Mouse (Mus musculus) lung, postnatal 25 days (tissue): ENCODE data around the gene Gstm5.
"Not testable (repeated sequence)": the region's sequence is repeated elsewhere in the genome, so short reads cannot be mapped to it uniquely, and the experiment has no call there.

Experiments used
- DNase-seq: peaks from one replicate; pipeline ENCODE4 v3.0.0; 2022; ENCODE audit warnings: low spot score

The Gstm5 gene

DNA sequence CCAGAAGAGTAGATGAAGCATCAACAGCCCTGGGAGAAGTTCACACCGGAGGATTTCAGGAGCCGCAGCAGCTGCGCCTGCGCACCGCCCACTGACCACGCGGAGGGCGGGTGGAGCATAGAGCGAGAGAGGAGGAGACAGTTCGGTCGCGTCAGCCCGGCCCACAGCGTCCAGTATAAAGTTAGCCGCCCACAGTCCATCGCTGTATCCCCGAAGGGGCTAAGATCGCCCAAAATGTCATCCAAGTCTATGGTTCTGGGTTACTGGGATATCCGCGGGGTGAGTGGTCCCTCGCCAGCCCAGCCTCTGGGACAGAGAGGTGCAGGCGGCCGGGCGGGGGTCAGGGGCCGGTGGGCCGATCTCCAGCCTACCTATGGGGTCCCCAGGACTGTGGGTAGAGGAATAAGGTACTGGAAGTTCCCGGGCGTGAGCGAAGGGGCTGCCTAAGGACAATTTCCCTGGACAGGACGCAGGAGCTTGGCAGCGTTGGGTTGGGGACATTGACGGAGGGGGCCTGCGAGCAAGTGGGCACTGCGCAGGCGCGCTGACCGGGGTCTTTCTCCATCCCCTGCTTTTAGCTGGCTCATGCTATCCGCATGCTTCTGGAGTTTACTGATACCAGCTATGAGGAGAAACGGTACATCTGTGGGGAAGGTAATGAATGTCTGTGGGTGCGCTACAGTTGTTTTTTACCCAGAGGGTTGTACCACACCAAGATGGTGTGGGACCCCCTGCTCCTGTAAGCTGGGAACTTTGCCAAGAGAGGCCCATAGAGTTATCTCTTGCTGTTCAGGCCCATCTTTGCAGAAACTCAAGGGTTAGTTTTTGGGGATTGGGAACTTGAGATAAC, at the start of gene Gstm5:
TSS of gene Gstm5 (plus strand) at position 102 of the 850 bp plus-strand sequence.
- DNase-seq: peak; percentile 74

DNA sequence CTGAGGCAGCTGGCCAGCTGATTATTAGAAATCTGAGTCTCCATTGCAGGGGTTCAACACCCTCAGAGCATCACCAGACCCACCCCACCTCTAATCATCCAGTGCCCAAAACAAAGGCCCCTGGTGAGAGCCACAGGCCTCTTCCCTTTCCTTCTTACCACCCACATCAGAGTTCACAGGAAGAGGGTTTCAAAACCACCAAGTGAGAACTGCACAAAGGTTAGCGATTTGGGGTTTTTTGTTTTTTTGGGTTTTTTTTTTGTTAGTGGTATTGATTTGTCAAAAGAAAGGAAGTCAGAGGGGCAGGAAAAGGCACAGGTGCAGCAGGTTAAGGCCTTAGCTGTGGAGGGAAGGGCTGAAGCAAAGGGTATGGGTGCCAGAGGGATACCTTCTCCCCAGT, 49.4 kb upstream of the Gstm5 start:
- no peak for DNase-seq

DNA sequence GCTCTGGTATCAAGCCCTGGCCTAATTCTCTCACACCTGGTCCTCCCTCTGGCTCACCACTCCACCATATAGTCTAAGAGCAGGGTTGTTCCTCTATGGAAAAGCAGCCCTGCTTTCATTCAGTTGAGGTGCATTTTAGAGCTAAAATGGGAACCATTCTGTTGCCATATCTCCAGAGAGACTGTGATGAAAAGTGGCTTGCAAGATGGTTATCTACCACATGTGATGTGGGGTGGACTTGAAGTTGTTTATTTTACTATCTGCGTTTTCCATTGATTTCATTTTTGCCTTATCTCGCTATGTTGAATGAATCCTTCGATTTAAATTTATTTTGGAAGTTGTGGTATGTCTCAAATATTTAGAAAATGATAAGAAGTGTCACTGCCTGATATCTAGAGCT, 48.8 kb upstream of the Gstm5 start:
- no peak for DNase-seq

DNA sequence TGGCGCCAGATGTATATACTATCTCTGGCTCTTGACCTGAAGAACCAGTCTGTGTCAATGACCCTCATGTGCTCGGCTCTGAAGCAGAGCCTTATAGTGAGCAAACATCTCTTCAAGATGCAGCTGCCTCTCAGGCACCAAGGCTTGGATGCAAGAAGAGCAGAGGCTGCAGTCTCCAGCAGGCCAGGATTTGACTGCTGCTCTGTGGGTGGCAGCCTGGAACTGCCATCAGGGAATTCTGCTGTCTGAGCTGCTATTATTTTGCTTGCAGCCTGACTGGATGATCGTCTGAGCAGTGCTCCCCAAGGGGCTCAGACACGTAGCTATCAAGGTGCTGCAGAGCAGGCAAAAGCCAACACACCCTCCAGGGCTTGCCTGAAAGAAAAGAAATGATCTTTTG, 47.5 kb upstream of the Gstm5 start:
- DNase-seq: no peak

DNA sequence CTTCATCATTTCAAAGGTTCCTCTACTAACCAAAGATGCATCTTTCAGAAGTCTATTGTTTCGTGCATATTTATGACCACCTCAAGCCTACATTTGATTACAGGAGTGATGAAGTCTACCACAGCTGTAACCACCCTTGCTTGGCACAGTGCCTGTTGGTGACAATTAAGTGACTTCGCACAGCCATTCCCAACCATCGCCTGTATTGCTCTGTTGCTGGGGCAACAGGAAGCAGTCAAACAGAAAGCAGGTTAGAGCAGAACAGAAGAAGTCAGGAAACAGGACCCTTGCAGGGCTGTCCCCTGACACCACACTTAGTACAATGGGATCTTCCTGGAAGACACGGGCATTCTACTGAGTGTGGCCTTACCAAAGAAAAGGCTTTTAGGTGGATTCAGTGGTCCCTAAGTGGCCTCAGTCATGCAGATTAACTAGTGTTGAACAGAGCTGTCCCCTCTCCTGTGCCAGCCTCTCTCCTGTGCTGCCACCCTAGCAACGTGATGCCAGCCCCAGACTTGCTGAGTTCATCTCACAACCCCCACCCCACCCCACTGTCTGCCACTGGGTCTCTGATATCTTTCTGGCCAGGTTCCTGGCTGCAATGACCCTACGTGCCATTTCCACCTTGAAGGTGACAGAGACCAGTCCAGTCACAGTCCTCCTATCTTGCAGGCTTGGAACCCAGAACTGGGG, 46.5 kb upstream of the Gstm5 start:
- DNase-seq: no peak

DNA sequence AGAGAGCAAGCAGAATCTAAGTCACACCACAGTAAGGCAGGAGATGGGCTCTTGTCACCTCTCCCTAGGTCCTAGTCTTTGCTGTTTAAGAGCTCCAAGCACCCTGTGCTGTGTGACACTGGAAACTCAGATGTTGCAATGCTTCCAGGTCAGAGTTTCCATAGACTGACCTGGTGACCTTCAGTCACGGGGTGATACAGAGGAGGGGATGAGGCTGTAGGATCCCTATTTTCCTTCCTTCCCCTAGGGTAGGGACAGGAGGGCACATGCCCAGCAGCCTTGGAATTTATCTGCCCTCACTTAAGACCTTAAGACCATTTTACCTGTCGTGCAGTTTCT, 46.0 kb upstream of the Gstm5 start:
- no peak for DNase-seq

DNA sequence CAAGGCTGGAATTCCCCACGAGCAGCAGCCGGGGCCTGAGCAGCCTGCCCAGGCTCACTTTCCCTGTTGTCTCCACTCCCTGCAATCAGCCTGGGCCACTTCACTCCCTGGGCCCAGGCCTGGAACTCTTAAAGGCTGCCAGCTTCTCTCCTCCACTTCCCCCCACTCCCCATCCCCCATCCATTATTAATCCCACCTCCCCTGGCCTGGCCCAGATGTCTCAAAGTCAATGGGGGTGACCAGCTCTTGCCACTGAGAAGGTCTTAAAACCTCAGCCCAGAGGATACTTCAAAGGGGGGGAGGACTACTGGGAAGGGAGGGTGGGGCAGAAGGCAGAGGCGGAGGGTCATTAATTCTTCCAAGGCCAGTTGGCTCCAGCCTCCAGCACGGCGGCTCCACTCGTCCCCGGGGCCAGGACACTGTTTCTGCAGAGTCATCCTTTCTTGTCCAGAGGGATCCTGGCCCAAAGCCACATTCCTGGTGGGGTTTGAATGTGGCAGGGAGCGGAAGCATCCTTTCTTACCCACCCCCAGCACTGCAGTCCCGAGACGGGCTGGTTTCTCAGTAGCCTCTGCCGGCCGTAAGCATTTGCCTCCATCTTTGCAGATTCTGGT, 45.1 kb upstream of the Gstm5 start:
- peak; percentile 63 for DNase-seq

DNA sequence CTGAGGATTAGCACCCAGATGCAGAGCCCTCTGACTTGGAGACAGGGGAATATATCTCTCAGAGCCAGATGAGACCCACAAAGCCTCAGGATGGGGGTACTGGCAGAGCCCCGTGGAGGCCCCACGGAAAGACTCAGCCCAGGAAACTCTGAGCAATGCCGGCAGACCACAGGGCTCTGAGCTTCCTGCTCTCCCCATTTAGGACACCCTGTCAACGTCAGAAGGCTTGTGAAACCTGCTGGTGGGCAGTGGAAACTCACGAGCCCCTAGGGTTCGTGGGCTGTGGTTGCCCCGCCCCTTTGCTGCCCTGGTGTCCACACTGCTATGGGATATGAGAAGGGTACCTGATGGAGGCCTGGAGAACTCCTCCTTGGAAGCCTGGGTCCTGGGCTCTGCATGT, 42.8 kb upstream of the Gstm5 start:
- DNase-seq: no peak

DNA sequence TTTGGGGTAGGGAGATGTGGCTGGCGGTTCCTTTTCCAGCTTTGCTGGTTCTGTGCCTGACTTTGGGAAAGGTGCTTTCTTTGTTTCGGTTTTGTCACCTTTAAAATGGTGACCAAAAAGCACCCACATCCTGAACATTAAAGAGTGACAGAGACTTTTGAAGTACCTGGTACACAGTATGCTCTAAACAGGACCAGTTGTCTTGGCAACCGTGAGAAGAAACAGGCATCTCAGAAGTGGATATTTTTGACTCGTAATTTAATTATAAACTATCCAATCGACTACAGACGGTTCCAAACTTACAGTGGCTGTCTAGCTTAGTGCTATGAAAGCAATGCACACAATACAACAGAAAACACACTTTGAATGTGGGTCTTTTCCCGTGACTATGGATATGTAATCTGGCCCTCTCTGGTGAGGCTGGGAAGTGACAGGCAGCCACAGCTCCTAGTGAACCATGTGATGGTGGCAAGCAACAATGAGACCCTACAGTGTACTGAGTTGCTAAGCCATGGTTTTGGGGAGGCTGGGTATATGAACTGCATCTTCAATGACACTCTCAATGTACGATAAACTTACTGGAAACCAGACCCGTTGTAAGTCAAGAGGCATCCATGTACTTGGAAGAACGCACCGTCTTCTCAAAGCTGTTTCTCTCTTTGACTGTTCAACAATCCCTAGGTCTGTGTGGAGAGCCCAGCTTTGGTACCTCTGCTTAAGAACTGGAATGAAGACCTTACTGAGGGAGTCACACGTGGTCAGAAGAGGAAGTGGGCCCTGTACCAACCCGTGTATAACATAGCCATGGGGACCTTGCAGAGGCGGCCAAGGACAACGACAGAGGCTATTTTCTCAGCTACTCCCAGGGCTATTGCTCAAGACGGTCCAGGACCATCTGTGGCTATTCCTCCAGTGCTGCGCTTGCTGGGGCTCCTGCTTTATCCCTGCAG, 42.1 kb upstream of the Gstm5 start:
- DNase-seq: no peak

DNA sequence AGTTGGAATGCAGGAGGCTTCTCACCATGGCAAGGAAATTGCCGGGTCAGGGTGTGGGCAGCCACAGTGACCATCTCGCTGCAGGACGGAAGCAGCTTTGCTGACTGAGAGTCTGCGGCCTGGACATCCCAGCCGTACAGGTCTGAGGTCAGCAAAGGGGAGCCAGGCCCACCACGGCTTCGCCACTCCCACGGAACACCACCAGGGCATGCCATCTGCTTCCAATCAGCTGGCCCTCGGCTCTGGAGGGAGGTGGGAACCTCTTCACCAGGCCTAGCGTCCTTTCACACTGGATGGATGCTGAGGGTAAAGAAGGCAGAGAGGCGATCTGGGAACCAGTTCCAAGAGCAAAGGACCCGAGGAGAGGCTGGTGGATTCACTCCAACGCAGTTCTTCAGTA, 40.3 kb upstream of the Gstm5 start:
- no peak for DNase-seq

DNA sequence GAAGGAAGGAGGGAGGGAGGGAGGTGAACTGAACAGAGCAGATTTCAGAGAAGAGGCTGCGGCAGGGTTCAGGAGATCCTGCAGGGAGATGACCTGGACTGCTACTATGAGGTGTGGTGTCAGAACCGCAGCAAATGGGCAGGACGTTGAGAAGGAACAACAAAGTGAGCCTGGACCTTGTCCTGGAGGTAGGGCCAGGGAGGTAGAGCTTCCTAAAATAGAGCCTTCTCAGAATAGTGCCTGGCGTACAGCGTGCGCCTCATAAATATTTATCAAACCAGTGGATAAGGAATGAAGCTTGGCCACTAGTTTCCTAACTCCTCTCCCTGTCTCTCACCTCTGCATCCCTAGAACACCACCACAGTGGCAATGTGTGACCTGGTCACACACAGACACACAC, 38.0 kb upstream of the Gstm5 start:
- DNase-seq: no peak

DNA sequence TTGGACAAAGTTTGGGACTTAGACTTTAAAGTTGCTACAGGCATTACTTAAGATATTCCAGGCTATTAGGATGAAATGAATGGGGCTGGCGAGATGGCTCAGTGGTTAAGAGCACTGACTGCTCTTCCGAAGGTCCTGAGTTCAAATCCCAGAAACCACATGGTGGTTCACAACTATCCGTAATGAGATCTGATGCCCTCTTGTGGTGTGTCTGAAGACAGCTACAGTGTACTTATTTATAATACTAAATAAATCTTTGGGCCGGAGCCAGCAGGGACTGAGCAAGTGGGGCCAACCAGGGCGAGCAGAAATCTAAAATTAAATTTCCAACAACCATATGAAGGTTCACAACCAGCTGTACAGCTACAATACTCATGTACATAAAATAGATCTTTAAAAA, 34.1 kb upstream of the Gstm5 start:
- not testable (repeated sequence) for DNase-seq

DNA sequence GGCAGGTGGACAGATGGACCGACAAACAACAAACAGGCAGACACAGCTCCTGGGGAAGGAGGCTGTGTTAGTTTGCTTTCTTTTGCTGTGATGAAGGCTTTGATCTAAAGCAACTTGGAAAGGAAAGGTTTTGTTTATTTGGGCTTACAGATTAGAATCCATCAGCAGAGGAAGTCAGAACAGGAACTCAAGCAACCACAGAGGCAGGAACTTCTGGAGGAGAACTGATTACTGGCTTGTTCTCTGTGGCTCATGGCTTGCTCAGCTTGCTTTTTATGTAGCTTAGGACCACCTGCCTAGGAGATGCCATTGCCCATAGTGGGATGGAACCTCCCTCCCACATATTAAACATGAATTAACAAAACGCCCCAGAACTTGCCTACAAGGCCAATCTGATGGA, 33.1 kb upstream of the Gstm5 start:
- DNase-seq: peak; percentile 43

DNA sequence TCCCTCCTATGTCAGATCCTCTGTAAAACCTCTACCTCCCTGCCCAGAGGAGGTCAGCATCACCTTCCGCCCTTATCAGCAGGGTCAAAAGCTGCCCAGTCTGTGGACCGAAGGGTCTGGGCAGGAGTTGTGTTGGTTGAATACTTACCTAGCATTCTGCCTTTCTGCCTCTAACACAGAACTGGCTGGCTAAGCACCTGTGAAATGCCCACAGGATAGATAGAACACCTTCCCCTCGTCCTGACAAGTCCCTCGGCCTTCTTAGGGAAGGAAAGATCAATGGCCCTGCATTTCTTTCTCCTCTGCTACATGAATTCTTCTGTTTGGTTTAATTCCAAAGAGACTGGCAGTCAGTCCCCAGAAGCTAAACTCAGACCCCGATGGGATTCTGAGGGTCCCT, 32.1 kb upstream of the Gstm5 start:
- no peak for DNase-seq

DNA sequence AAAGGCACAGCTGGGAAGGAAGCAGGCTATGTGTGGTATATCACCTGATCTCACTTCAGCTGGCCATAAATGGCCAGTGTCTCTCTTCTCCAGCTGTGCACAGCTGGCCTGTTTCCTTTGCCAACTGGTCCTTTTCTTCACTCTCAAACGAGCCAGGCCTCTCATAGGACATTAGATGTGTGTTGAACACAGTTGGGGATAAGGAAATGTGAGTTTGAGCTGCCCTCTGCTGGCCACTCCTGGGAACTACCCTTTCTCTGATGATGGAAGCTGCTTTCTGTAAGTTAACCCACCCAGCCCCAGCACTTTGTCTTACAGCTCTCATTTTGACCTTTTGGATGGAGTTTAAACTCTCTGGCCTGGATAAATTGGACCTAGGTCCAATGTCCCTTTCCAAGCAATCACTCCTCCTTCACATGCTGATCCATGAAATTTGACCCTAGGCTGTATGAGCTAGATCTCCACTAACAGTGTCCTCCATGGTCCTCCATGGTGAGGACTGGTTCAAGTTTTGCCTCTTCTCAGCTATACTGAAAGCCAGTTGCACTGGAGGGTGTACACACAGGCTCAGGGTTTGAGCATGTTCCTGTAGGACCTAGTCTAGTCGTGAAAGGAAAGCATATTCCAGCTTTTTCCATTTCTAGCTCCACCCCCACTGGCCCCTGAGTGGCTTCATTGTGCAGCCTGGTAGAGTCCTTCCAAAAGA, 31.6 kb upstream of the Gstm5 start:
- DNase-seq: peak; percentile 92

DNA sequence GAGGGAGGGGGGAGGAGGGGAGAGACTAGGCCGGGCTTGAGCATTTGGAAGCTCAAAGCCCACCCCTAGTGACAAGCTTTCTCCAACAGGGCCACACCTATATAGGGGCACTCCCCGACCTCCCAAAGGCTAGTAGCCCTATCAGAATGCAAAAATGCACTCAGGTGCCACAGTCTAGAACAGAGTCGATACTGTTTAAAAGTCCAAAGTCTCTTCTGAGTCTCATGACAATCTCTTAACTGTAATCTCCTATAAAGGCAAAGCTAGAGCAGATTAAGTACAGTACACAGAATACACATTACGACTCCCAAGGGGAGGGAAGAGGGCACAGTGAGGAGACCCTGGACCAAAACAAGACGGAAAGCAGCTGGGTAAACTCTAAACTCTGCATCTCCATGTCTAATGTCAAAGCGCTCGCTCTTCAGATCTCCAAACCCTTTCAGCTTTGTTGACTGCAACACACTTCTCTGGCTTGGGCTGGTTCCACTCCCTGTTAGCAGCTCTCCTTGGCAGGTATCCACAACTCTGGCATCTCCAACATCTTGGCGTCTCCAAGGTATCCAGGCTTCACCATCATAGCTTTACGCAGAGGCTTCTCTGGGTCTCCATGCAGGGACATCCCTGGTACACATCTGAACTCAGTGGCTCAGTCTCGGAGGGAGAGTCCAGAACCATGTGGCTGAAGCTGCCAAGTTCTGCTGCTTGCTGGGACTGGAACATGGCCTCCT, 30.1 kb upstream of the Gstm5 start:
- DNase-seq: no peak

DNA sequence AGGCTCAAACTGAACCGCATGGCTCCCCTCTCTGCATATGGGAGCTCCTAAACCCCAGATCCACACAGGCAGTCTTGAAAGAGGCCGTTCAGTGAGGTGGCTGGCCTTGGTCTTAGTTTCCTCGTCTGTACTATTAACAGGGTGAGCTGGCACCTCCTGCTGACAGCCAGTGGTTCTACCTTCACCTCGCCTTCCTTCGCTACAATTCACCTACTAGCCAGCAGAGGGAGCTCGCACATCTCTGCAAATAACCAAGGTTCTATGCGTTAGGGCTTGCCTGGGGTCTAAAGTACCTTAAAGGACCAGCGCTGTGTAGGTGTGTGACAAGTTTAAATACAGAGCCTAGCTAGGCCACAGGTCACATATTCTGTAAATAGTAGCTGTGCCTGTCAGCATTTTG, 28.5 kb upstream of the Gstm5 start:
- peak; percentile 88 for DNase-seq

DNA sequence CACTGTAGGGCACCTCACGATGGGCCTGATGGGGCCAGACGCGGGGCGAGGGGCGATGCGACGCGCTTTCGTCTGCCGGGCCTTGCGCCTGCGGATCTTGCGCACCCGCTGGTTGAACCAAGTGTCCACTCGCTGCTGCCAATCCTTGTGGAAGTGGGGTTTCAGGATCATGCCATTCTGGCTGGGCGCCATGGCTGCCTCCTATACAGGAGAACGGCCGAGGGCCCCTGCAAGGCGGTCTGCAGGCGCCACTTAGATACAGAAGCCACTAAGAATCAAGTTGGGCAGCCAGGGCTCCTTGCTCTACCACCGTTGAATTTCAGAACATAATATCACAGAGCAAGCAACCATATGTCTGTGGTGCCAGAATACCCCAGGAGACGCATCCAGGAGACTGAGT, 27.2 kb upstream of the Gstm5 start:
- no peak for DNase-seq

DNA sequence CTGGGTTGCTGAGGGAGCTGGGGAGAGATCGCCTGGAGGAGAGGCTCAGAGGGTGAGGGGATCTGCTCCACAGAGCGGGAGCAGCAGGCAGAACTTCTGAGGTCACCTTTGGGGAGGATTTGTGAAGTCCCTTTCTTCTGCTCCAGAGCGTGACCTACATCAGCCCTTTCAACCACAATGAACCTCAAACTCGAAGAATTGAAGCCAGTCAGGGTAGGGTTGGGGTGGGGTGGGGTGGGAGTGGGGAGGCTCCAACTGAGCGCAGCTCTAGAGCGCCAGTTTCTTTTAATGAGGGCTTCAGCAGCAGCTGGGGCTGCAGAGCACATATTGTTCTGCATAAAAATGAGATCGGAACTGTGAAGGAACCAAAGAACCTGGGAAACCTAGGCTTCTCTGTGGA, 26.5 kb upstream of the Gstm5 start:
- DNase-seq: no peak

DNA sequence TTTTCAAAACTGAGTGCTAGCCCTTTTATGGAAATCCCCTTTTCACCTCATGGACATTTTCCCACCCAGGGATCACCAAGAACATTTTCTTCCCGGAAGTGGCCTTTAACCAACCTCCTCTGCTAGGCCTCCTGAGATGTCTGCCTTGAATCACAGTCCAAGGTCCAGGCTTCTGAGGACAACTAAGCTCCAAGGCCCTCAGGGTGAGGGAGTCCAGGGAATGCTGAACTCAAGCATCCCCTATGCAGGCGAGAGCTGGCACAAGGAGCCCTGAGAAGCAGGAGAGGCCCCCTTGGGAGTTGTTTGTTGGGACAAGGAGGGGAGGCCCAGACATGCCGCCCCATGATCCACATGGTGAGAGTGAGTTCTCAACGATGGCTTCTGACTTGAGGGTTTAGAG, 25.7 kb upstream of the Gstm5 start:
- DNase-seq: no peak
